Mouse (Mus musculus) liver, postnatal 0 days (tissue): ENCODE results near the gene Arhgef18.

Source experiments
- CTCF ChIP-seq: sonication (generic); IDR thresholded peaks from 2 replicates; pipeline ENCODE4 v1.5.1; 2016; ENCODE audit warnings: antibody characterized with exemption, low read depth
- EP300 ChIP-seq: IDR thresholded peaks from 2 replicates; pipeline ENCODE4 v1.6.1; 2016; ENCODE audit warnings: antibody characterized with exemption, low read depth, mild to moderate bottlenecking

DNA sequence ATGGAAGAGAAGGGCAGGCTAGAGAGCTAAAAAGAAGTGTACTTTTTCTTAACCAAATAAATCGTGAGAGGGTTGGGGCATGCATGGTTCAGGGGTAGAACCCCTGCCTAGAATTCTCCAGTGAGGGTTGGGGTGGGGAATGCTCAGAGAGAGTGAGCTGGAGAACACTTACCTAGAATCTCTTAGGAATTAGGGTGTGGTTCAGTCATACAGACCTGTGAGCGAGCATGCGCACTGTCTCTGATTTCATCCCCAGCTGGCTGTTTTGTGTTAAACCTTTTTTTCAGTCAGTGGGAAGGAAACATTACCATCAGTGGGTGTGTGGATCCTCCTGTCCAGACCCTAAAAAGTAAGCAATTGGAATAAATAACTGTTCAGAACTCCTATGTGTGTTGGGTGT, 33.4 kb downstream of the Arhgef18 start:
- TF ChIP-seq CTCF (no peak), EP300 (no peak)
